Mouse (Mus musculus): ENCODE measurements around the gene Morc1.

GRCm38 (mm10) chr16:48424069-48424468 lies 7.0 kb upstream of the Morc1 start:
- TF ChIP-seq CTCF (IDR thresholded peaks at IDR 0.05; ENCODE audit: insufficient read depth, low read length) (no peak), POLR2A (IDR thresholded peaks at IDR 0.05; ENCODE audit: borderline replicate concordance, extremely low read depth, low read depth, low read length) (no peak)
